Comparison of ENCODE assay signal across 13 mouse cellular contexts in genomic region chr11:80304846-80305245, GRCm38 (mm10). TPM values are rescaled to one million over a fixed set of nuclear protein-coding genes. Genes with fewer than 3 reads are reported as not detected.
A peak's percentile ranks its signal among the peaks of the same experiment; 100 is the strongest.
DNase-seq lines count a peak whose midpoint lies in the region; TF ChIP-seq lines count a peak whose summit lies in the region.
"Had no signal": no experiment of that assay in that cellular context is flagged by ENCODE, and none has a peak within 500 bp of the region (broad histone marks: within the 10 kb centered on the region; RNA-seq: fewer than 3 reads in every experiment).

No protein-coding gene starts in this region.

- TF ChIP-seq CTCF in gastrocnemius, adult 2 months (IDR thresholded peaks at IDR 0.05) = no peak
- TF ChIP-seq CTCF in layer of hippocampus, adult 2 months (conservative IDR thresholded peaks at IDR 0.05) = no peak
- TF ChIP-seq CTCF in kidney, adult 2 months (conservative IDR thresholded peaks at IDR 0.05; ENCODE audit: insufficient read depth, insufficient read length, low read depth, low read length) = no peak

- no peaks in the 10 kb centered on the region; the same call in 1 of the 2 replicates for H3K4me1 ChIP-seq in kidney, adult 2 months (ENCODE audit: control insufficient read depth, insufficient read depth, low read length)

- H3K27me3 ChIP-seq in kidney, adult 2 months (replicated peaks; ENCODE audit: control insufficient read depth, insufficient read depth, low read length) = peaks cover 5% of the 10 kb centered on the region; the same call in 1 of the 2 replicates

- H3K27ac ChIP-seq in gastrocnemius, adult 2 months = no peak overlapping the region; the same call in 1 of the 2 replicates
- H3K27ac ChIP-seq in layer of hippocampus, adult 2 months = peak overlapping the region; percentile 36; the same call in 1 of the 2 replicates
- no peak overlapping the region for H3K27ac ChIP-seq in kidney, adult 2 months (ENCODE audit: insufficient read depth, low read depth, low read length)
- H3K27ac ChIP-seq: heart, adult 2 months; intestine, embryonic 15.5 days; midbrain, embryonic 12.5 days had no signal

- peak; percentile 60 for DNase-seq in gastrocnemius, adult 2 months
- no peak for DNase-seq in gastrocnemius, postnatal 4 days (ENCODE audit: low spot score in 2 of 2)
- DNase-seq in layer of hippocampus, adult 2 months (ENCODE audit: low spot score in 2 of 2) = peak; percentile 61 to 75
- DNase-seq in left cerebral cortex, adult 9 months (ENCODE audit: low spot score in 2 of 2) = peak; percentile 66 to 82
- peak; percentile 86 for DNase-seq in telencephalon, adult 2 months (ENCODE audit: low read depth, low spot score)
- no peak for DNase-seq in heart, postnatal 14 days
- DNase-seq in kidney, adult 2 months = no peak
- DNase-seq: cerebellum, adult 9-10 months; heart, adult 2 months; heart, postnatal 4 days; kidney, postnatal 14 days had no signal

- intact Hi-C loops in gastrocnemius, adult 2 months (cut with DNase I) = loop anchor here (5.0 kb wide), 1 partner anchor 47 kb away; no protein-coding TSS in a partner anchor
- intact Hi-C loops in heart, postnatal 14 days (cut with DNase I) = no loop called here

- H3K4me3 ChIP-seq in gastrocnemius, adult 2 months = no peak overlapping the region
- no peak overlapping the region for H3K4me3 ChIP-seq in layer of hippocampus, adult 2 months
- H3K4me3 ChIP-seq in kidney, adult 2 months (ENCODE audit: insufficient read depth, low read depth, low read length) = no peak overlapping the region
- H3K4me3 ChIP-seq: heart, adult 2 months; intestine, embryonic 15.5 days; midbrain, embryonic 12.5 days had no signal

- WGBS in kidney, adult 2 months = 81% methylated on average over 10 of the region's 10 CpGs

- TF ChIP-seq POLR2A in kidney, adult 2 months (IDR thresholded peaks at IDR 0.05; ENCODE audit: low read depth, low read length) = no peak

- H3K36me3 ChIP-seq in kidney, adult 2 months (ENCODE audit: control insufficient read depth, insufficient read depth, low read length) = no peaks in the 10 kb centered on the region
- H3K36me3 ChIP-seq: intestine, embryonic 15.5 days had no signal

RNA-seq across cellular contexts. Expression of gene Rhbdl3, which starts 4.1 kb away (rescaled TPM):
- total RNA-seq in gastrocnemius, adult 2 months (2021) = 1 to 10 TPM; 3.9 to 7.6 TPM
- total RNA-seq in gastrocnemius, postnatal 4 days (2021) = 10 to 100 TPM in 1 of 2 experiments, 1 to 10 TPM in 1; 9.7 to 11.5 TPM
- 10 to 100 TPM; 27.2 to 27.6 TPM for total RNA-seq in layer of hippocampus, adult 2 months (2021)
- total RNA-seq in heart, postnatal 14 days (2021) = 1 to 10 TPM; 3.8 to 5.3 TPM
- 2.6 and 2.8 TPM in 2 replicates for polyA plus RNA-seq in kidney, adult 2 months (2012; rRNA removed)

Comparison
In these comparisons a context has a peak if more than half of its experiments do, and no peak if none do; other contexts are left out.
1. DNase-seq: peak in gastrocnemius, adult 2 months (single experiment), layer of hippocampus, adult 2 months (2 of 2), left cerebral cortex, adult 9 months (2 of 2) and telencephalon, adult 2 months (single experiment); none in gastrocnemius, postnatal 4 days (0 of 2), heart, postnatal 14 days (0 of 2) and kidney, adult 2 months (single experiment).